Mouse (Mus musculus) midbrain, postnatal 0 days (tissue): ENCODE measurements around the gene Slc37a1. TPM values are rescaled to one million over a fixed set of nuclear protein-coding genes. Genes with fewer than 3 reads are reported as not detected.

Experiments used
- ATAC-seq: fragments of 200-750 bp; cut with Nextera tagmentation; 2 replicates; pipeline ENCODE4 v1.8.0; 2017; ENCODE audit warnings: moderate number of reproducible peaks, mild to moderate bottlenecking, moderate TSS enrichment, moderate library complexity; ENCODE audit not compliant: low FRiP score
- DNase-seq: peaks from one replicate; pipeline ENCODE4 v3.0.0-alpha.2; 2015; ENCODE audit warnings: low spot score
- H3K27ac ChIP-seq: fragments of 300-500 bp; sonication (generic); 2 replicates; pipeline ENCODE4 v1.5.1; 2014; ENCODE audit warnings: low read depth, mild to moderate bottlenecking, low read length, mixed read lengths
- H3K27me3 ChIP-seq: fragments of 300-500 bp; sonication (generic); 2 replicates; pipeline ENCODE4 v1.6.1; 2014; ENCODE audit warnings: low read length, control low read depth, mixed read lengths; ENCODE audit not compliant: insufficient read depth
- H3K36me3 ChIP-seq: fragments of 300-500 bp; sonication (generic); 2 replicates; pipeline ENCODE4 v1.6.1; 2014; ENCODE audit warnings: low read length, control low read depth, mixed read lengths; ENCODE audit not compliant: insufficient read depth
- H3K4me1 ChIP-seq: fragments of 300-500 bp; sonication (generic); 2 replicates; pipeline ENCODE4 v1.6.1; 2014; ENCODE audit warnings: mild to moderate bottlenecking, control low read depth, antibody characterized with exemption, low read length, mixed read lengths; ENCODE audit not compliant: insufficient read depth
- H3K4me2 ChIP-seq: fragments of 300-500 bp; sonication (generic); 2 replicates; pipeline ENCODE4 v1.6.1; 2014; ENCODE audit warnings: low read depth, mild to moderate bottlenecking, low read length, mixed read lengths; ENCODE audit not compliant: poor library complexity, severe bottlenecking
- H3K4me3 ChIP-seq: fragments of 300-500 bp; sonication (generic); 2 replicates; pipeline ENCODE4 v1.5.1; 2014; ENCODE audit warnings: low read depth, mild to moderate bottlenecking, low read length, moderate library complexity
- H3K9ac ChIP-seq: fragments of 300-500 bp; sonication (generic); replicated peaks from 2 replicates; pipeline ENCODE4 v1.6.1; 2014; ENCODE audit warnings: mild to moderate bottlenecking, low read length, moderate library complexity, mixed read lengths; ENCODE audit not compliant: poor library complexity, severe bottlenecking
- H3K9me3 ChIP-seq: fragments of 300-500 bp; sonication (generic); 2 replicates; pipeline ENCODE4 v1.6.1; 2016; ENCODE audit warnings: low read length, control low read depth
- CTCF ChIP-seq: IDR thresholded peaks from 2 replicates; pipeline ENCODE4 v1.5.1; 2016; ENCODE audit warnings: antibody characterized with exemption, mild to moderate bottlenecking
- WGBS: fragments of 180-500 bp; shearing (Covaris S2); extraction: QIAGEN DNeasy Blood & Tissue Kit; methylation state at CpG from one replicate; pipeline ENCODE4 v1.1.7; 2014; 5-methylcytosine and 5-hydroxymethylcytosine counted together
- polyA plus RNA-seq: library from polyadenylated mRNA; unstranded; fragments of >200 nt; fragmentation: Nextera tagmentation; extraction: Ambion mirVana; gene quantifications from 2 replicates; pipeline ENCODE4 v1.2.1, GENCODE M21; 2015
- total RNA-seq: library from RNA; depleted of rRNA; stranded (reverse); fragments of >200 nt; gene quantifications from 2 replicates; pipeline ENCODE4 v1.2.3, GENCODE M21; 2014; rRNA removed

The Slc37a1 gene
- total and polyA plus RNA-seq, 2 experiments from 2014 or later: 6.9 to 11.0 TPM

DNA sequence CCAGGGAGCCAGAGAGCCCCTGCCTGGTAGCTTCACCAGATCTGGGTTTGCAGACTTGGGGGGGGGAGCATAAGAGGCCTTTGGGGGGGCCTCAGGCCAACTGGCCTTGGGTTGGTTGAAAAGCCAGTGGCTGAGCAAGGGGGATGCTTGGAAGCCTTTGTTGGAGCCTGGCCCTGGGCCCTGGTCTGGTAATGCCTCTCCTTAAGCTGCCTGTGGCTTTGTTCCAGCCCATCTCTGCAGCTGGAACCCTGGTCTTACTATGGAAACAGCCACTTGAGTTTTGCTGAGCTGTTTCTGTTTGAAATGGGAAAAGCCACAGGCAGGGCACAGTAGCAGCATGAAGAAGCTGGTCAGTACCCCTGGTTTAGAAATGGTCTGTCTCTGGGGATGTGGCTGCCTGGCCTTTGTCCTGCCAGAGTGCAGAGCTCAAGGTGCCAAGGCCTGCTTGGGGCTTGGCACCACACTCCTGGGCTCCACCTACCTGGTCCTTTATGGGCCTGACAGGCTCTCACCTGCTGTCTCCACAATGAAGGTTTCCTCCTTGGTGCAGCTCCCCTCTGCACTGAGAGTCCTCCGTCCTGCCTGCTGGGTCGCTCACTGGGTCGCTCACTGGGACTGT lies 102.9 kb downstream of the Slc37a1 start:
- no peak for TF ChIP-seq CTCF
- H3K27me3 ChIP-seq: no peaks in the 10 kb centered on the region
- peaks cover 24% of the 10 kb centered on the region for H3K4me1 ChIP-seq
- 88% methylated on average over 3 of the region's 3 CpGs for WGBS
- no peak overlapping the region for H3K9ac ChIP-seq
- no peak overlapping the region for H3K27ac ChIP-seq
- DNase-seq (peak; percentile 80), ATAC-seq (no peak)
- H3K4me2 ChIP-seq: no peak overlapping the region; the same call in 1 of the 2 replicates
- H3K9me3 ChIP-seq: no peaks in the 10 kb centered on the region
- no peaks in the 10 kb centered on the region for H3K36me3 ChIP-seq
- no peak overlapping the region for H3K4me3 ChIP-seq

DNA sequence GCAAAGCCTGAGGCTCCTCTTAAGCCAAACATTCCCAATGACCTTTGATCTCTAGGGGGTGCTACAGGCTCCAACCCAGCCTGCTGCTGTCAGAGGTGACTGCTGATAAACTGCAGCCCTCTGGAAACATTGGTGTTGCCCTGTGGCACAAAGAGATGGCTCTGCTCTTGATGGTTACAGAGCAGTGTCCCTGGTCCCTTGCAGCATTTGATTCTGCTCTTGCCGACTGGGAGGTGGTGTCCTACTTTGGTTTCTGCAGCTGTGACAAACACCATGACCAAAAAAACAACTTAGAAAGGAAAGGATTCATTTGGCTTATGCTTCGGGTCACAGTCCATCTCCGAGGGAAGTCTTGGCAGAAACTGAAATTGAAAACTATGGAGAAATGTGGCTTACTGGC lies 104.9 kb downstream of the Slc37a1 start:
- Histone ChIP-seq H3K36me3 (no peaks in the 10 kb centered on the region), H3K4me3 (no peak overlapping the region), H3K4me1 (peaks cover 24% of the 10 kb centered on the region), H3K9ac (no peak overlapping the region), H3K9me3 (no peaks in the 10 kb centered on the region), H3K27me3 (no peaks in the 10 kb centered on the region), H3K27ac (no peak overlapping the region), H3K4me2 (no peak overlapping the region)
- ATAC-seq: no peak
- WGBS: 77% methylated on average over 3 of the region's 3 CpGs
- no peak for TF ChIP-seq CTCF
- DNase-seq: no peak

DNA sequence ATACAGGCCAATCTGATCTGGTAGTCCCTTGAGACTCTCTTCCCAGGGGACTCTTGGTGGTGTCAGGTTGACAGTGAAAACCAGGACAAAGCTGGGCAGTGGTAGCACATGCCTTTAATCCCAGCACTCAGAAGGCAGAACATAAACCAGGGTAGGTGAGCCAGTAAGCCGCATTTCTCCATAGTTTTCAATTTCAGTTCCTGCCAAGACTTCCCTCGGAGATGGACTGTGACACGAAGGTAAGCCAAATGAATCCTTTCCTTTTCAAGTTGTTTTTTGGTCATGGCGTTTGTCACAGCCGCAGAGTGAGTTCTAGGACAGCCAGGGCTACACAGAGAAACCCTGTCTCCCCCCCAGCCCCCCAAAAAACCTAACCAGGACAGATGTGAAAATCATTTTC lies 105.4 kb downstream of the Slc37a1 start:
- ATAC-seq (no peak), DNase-seq (no peak)
- Histone ChIP-seq H3K9me3 (no peaks in the 10 kb centered on the region), H3K4me3 (no peak overlapping the region), H3K4me2 (no peak overlapping the region), H3K4me1 (peaks cover 23% of the 10 kb centered on the region), H3K27me3 (no peaks in the 10 kb centered on the region), H3K27ac (no peak overlapping the region), H3K36me3 (no peaks in the 10 kb centered on the region), H3K9ac (no peak overlapping the region)
- no peak for TF ChIP-seq CTCF
- WGBS: 70% methylated on average over 5 of the region's 5 CpGs

DNA sequence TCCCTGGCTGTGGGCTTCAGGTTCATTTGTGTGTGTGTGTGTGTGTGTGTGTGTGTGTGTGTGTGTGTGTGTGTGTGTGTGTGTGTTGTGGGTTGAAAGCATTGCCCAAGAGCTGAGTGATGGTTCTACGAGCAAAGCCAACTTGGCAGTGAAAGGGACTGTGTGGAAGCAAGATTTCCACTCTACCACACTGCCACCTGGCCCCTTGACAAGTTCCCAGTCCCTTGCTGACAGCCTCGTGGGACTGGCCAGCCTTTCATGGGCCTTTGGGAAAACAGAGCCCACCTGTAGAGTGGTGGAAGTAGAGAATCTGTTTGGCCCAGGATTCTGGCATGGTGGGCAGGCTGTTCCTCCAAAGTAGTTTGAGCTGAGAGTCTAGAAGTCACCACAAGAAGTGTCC lies 107.2 kb downstream of the Slc37a1 start:
- Histone ChIP-seq H3K27ac (no peak overlapping the region), H3K36me3 (no peaks in the 10 kb centered on the region), H3K4me1 (peaks cover 7% of the 10 kb centered on the region; the same call in 1 of the 2 replicates), H3K9ac (no peak overlapping the region), H3K4me2 (no peak overlapping the region), H3K27me3 (no peaks in the 10 kb centered on the region), H3K4me3 (no peak overlapping the region), H3K9me3 (no peaks in the 10 kb centered on the region)
- WGBS: 78% methylated on average over 2 of the region's 2 CpGs
- TF ChIP-seq CTCF: no peak
- ATAC-seq: no peak
- peak; percentile 63 for DNase-seq

DNA sequence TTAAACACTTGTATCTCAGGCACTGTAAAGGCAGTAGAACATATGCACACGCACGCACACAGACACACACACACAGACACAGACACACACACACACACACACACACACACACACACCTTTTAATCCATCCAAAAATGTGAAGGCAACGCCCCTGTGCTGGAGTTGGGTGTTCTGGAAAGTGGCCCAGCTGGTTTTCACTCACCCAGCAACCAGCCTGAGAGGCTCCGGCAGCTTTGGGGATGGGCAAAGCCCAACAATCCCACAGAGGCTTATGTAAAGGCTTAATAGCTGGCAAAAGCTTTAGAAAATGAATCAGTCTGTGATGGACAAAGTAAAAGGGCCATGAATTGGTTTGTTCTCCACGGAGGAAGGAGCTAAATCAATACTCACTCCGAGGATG lies 113.7 kb downstream of the Slc37a1 start:
- Histone ChIP-seq H3K4me1 (no peaks in the 10 kb centered on the region; the same call in 1 of the 2 replicates), H3K36me3 (no peaks in the 10 kb centered on the region)
- DNase-seq: no peak

More for the DNA sequence above, 113.7 kb downstream of the Slc37a1 start:
- no peak for ATAC-seq
- Histone ChIP-seq H3K27me3 (no peaks in the 10 kb centered on the region), H3K9ac (no peak overlapping the region), H3K4me2 (no peak overlapping the region), H3K9me3 (no peaks in the 10 kb centered on the region), H3K27ac (no peak overlapping the region), H3K4me3 (no peak overlapping the region)
- 65% methylated on average over 6 of the region's 6 CpGs for WGBS
- TF ChIP-seq CTCF: no peak

Other genes with a start within 250 kb of the Slc37a1 start
- gene Abcg1, start 229.1 kb upstream of the Slc37a1 start, total RNA-seq: 29.2 and 38.7 TPM in 2 replicates
- 19.6 and 20.7 TPM in 2 replicates for gene Abcg1, start 229.1 kb upstream of the Slc37a1 start, polyA plus RNA-seq
- not detected in 2 replicates for gene Tff3, start 157.1 kb upstream of the Slc37a1 start, total RNA-seq
- 0.52 and 0.83 TPM in 2 replicates for gene Tff3, start 157.1 kb upstream of the Slc37a1 start, polyA plus RNA-seq
- not detected in 2 replicates for gene Tff2, start 142.5 kb upstream of the Slc37a1 start, total RNA-seq
- not detected in 2 replicates for gene Tff2, start 142.5 kb upstream of the Slc37a1 start, polyA plus RNA-seq
- gene Tff1, start 121.5 kb upstream of the Slc37a1 start, total RNA-seq: not detected in 2 replicates
- not detected in 2 replicates for gene Tff1, start 121.5 kb upstream of the Slc37a1 start, polyA plus RNA-seq
- 0.16 TPM in 1 of 2 replicates, not detected in the other for gene Tmprss3, start 87.8 kb upstream of the Slc37a1 start, total RNA-seq
- gene Tmprss3, start 87.8 kb upstream of the Slc37a1 start, polyA plus RNA-seq: 0.10 and 0.27 TPM in 2 replicates
- gene Ubash3a, start 78.9 kb upstream of the Slc37a1 start, total RNA-seq: not detected in 2 replicates
- 0.20 TPM in 1 of 2 replicates, not detected in the other for gene Ubash3a, start 78.9 kb upstream of the Slc37a1 start, polyA plus RNA-seq
- gene Rsph1, start 9.4 kb upstream of the Slc37a1 start, total RNA-seq: 2.8 and 3.5 TPM in 2 replicates
- 6.0 and 8.5 TPM in 2 replicates for gene Rsph1, start 9.4 kb upstream of the Slc37a1 start, polyA plus RNA-seq
- 27.3 and 40.2 TPM in 2 replicates for gene Pde9a, start 99.4 kb downstream of the Slc37a1 start, total RNA-seq
- 32.2 and 36.4 TPM in 2 replicates for gene Pde9a, start 99.4 kb downstream of the Slc37a1 start, polyA plus RNA-seq
- gene Wdr4, start 233.2 kb downstream of the Slc37a1 start, total RNA-seq: 66.0 and 66.8 TPM in 2 replicates
- gene Wdr4, start 233.2 kb downstream of the Slc37a1 start, polyA plus RNA-seq: 27.0 and 29.3 TPM in 2 replicates
- gene Ndufv3, start 233.3 kb downstream of the Slc37a1 start, total RNA-seq: 221 and 257 TPM in 2 replicates
- 513 and 552 TPM in 2 replicates for gene Ndufv3, start 233.3 kb downstream of the Slc37a1 start, polyA plus RNA-seq